Comparison of ENCODE assay signal across 16 mouse cellular contexts in the genomic region with DNA sequence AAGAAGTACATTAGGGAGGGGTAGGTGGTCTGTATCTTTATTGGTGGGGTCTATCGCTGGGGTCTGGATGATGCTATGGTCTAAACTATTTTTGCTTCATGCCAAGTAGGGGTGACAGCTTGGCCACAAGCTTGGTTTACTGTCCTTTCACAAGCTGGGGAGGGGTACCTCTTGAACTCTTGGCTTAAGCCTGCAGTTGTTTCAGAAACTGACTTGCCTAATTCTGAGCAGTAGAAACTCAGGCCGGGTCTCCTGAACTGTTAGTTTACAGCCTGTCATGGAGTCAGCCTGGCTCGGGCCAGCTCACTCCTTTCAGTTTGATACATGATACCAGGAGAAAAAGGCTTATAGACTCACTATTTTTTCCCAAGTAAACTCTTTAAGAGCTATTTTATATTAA.
"Had no signal": no experiment of that assay in that cellular context is flagged by ENCODE, and none has a peak within 500 bp of the region (broad histone marks: within the 10 kb centered on the region; RNA-seq: fewer than 3 reads in every experiment).

No protein-coding gene starts in this region.

- H3K9me3 ChIP-seq: neural tube, embryonic 13.5 days; neural tube, embryonic 15.5 days; stomach, embryonic 15.5 days had no signal

- H3K36me3 ChIP-seq: neural tube, embryonic 13.5 days; neural tube, embryonic 15.5 days; stomach, embryonic 15.5 days had no signal

- H3K9ac ChIP-seq: neural tube, embryonic 13.5 days; neural tube, embryonic 15.5 days; stomach, embryonic 15.5 days had no signal

- H3K27me3 ChIP-seq: neural tube, embryonic 13.5 days; neural tube, embryonic 15.5 days; stomach, embryonic 15.5 days had no signal

- H3K4me3 ChIP-seq: neural tube, embryonic 13.5 days; neural tube, embryonic 15.5 days; stomach, embryonic 15.5 days had no signal

- DNase-seq: retina, postnatal 1 day; right cerebral cortex, adult 18-20 months; right cerebral cortex, postnatal 14 days; right cerebral cortex, postnatal 25 days; right cerebral cortex, postnatal 4 days; spleen, adult 18-20 months; thymus, adult 18-20 months; thymus, adult 2 months; thymus, postnatal 14 days; thymus, postnatal 25 days; thymus, postnatal 36 days; thymus, postnatal 4 days had no signal

- H3K4me2 ChIP-seq: neural tube, embryonic 13.5 days; neural tube, embryonic 15.5 days; stomach, embryonic 15.5 days had no signal

- H3K27ac ChIP-seq: neural tube, embryonic 13.5 days; neural tube, embryonic 15.5 days; stomach, embryonic 15.5 days; stomach, postnatal 0 days had no signal

- H3K4me1 ChIP-seq: neural tube, embryonic 13.5 days; neural tube, embryonic 15.5 days; stomach, embryonic 15.5 days had no signal
